Mouse (Mus musculus) heart, postnatal 25 days (tissue): ENCODE data around the gene Cfap97d1. TPM values are rescaled to one million over a fixed set of nuclear protein-coding genes. Genes with fewer than 3 reads are reported as not detected.

Source experiments
- DNase-seq: peaks from one replicate; pipeline ENCODE4 v3.0.0; 2022; ENCODE audit warnings: low spot score
- intact Hi-C: fragments of 180-260 bp; cut with DNase I; formaldehyde crosslinking; loops from one replicate; pipeline ENCODE4 v1.15.1; 2025
- total RNA-seq, 2 experiments: library from RNA; stranded (reverse); gene quantifications; 2 replicates each; pipeline ENCODE4 v1.2.3; 2021

Gene Cfap97d1
- total RNA-seq, 2 experiments from 2014 or later: not detected

GRCm38 (mm10) chr11:102006271-102006670 is 22.2 kb downstream of the Cfap97d1 start:
- DNase-seq: no peak
- intact Hi-C loops: no loop called here

- intact Hi-C loops: no loop called here
- no peak for DNase-seq
Measured at GRCm38 (mm10) chr11:102006688-102007087, 22.6 kb downstream of the Cfap97d1 start.

DNA sequence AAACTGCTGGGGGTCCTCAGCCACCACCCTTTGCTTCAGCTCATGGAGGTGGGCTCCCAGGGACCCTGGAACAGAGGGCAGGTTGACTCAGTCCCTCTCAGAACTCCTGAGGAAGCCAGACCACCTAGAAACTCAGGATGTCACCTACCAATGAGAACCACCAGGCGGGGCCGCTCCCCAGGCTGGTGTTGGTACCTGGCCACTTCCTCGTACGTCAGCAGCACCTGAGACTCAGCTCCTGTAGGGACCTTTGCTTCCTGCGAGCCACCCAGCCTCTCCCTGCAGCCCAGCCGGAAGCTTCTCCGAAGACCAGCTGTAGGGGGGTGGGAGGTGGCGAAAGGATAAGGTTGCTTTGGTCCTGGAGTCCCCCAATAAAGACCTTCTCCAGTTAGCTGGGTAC is 24.3 kb downstream of the Cfap97d1 start:
- no peak for DNase-seq

DNA sequence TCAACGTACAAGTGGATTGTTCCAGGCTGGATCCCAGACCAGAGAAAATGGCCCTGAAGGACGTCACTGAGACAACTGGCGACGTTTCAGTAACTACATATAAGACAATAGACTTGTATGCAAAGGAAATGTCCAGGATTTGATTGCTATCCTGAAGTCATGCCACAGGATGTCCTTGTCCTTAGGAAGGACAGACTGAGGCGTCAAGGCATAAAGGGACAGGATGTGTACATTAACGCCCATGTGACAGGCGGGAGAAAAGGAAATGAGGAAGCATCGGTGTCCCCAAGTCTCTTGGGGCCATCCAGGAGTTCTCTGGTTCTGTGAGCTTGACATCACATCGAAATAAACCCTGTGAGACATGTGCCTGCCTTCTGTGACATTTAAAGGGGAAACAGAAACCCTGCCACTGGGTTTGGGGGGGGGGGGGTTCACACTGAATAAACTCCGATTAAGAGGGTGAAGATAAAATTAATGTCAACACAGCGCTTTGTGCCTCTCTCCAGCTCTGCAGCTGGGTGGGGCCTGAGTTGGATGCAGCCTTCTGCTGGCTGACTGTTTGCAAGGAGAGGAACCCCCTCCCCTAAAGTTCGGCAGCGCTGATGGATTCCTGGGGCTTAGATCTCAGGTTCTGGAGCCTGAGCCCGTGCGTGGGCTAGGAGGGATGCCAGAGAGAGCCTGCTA is 25.0 kb downstream of the Cfap97d1 start:
- intact Hi-C loops: no loop called here
- DNase-seq: no peak

More for the DNA sequence above, 24.3 kb downstream of the Cfap97d1 start:
- intact Hi-C loops: no loop called here

GRCm38 (mm10) chr11:102010140-102010539 is 26.1 kb downstream of the Cfap97d1 start:
- no peak for DNase-seq

DNA sequence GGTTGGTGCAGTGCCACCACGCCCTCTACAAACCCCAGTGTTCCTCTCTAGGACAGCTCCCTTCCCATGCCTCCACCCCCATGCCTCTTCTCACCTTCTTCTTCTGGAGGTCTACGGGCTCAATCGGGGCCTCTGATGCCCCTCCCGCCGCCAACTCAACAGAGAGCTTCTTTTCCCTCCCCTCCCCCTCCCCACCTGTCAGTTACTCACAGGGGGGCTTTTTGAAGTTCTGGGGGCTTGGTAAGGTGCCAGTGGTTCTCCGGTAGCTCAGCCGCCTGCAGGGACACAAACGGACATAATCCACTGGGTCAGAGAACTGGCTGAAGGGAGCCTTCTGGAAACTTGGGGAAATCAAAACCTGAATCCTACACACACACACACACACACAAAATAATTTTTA is 27.4 kb downstream of the Cfap97d1 start:
- intact Hi-C loops: no loop called here

More at GRCm38 (mm10) chr11:102010140-102010539, 26.1 kb downstream of the Cfap97d1 start:
- intact Hi-C loops: no loop called here

GRCm38 (mm10) chr11:102013201-102013600 is 29.1 kb downstream of the Cfap97d1 start:
- no peak for DNase-seq
- intact Hi-C loops: no loop called here

More for the DNA sequence above, 27.4 kb downstream of the Cfap97d1 start:
- no peak for DNase-seq

GRCm38 (mm10) chr11:102015472-102015871 is 31.4 kb downstream of the Cfap97d1 start:
- intact Hi-C loops: no loop called here
- no peak for DNase-seq

DNA sequence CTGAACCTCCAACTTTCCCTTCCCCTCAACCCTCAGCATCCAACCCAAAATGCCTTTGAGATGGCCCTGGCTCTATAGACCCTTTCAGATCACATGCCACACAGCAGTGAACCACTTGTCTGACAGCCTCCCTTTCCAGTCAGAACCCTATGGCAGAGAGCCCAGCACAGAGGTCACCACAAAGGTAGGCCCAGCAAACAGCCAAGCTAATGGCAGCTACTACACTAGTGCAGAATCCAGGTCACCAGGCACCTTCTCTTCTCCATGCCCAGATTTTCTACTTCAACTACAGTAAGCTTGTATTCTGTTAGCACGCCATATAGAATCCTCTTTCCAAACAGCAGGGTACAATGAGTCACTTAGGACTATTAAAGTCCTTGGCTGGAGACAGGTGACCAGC is 32.1 kb downstream of the Cfap97d1 start:
- intact Hi-C loops: no loop called here
- no peak for DNase-seq

- DNase-seq: no peak
- intact Hi-C loops: no loop called here
Measured at GRCm38 (mm10) chr11:102019736-102020135, 35.7 kb downstream of the Cfap97d1 start.

DNA sequence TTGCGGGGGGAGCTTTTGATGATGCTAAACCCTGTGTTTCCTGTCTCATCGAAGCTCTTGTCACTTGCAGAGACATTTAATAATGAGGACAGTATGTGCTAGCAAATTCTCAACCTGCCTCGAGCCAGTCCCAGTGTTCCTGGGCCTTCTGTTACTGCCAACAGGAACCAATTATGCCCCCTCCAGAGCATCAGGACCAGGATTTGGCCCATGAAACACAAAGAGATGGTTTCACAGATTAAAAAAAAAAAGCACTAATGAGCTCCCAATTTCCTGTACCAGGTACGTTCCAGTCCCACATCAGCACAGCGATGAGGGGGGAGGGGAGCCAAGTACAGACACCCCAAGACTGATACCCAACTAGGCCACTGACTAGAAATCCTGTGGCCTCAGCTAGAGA is 37.1 kb downstream of the Cfap97d1 start:
- DNase-seq: no peak
- intact Hi-C loops: no loop called here

DNA sequence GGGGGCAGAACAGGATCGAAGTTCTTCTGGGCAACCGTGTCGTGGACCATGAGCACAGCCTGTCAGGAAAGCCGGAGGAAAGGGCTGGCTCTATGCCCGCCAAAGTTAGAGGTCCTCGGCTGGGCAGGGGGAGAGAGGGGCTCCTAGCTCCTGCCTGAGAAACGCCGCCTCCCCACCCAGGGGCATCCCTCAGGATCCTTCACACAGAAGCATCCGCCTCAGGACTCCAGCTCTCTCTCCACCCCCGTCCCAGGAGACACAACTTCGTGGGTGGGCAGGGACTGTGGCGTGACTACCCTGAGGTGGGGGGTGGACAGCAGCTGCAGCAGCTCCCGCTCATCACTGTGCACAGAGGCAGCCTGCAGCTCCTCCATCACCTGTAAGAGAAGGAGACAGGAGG is 39.3 kb downstream of the Cfap97d1 start:
- intact Hi-C loops: no loop called here
- DNase-seq: no peak

DNA sequence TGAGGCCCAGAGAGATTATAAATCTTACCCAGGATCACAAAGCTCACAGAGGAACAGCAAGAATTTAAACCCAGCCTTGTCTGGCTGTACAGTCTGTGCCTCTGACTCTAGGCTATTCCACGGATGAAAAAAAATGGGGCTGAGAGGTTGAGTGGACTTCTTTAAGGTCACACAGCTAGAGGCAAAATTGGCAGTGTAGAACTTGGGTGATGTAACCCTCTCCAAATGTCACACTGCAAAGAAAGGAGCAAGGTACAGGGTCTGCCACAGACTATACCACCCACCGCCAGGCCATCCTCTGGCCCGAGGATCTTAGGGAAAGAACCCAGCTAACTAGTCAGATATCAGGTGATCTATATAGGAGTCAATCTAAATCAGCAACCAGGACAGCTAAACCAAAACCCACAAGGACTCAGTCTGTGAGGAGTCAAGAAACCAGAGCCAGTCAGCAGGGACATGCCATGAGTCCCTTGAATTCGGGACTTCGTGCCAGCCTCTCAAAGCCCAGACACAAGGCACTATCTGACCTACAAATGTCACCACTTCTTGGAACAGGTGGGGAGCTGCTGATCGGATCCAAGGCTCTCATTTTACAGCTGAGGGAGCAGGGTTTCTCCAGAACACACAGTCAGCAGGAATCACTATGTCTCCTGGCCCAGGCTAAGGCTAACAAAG is 40.1 kb downstream of the Cfap97d1 start:
- intact Hi-C loops: no loop called here
- DNase-seq: no peak

GRCm38 (mm10) chr11:102024875-102025274 is 40.8 kb downstream of the Cfap97d1 start:
- intact Hi-C loops: no loop called here
- no peak for DNase-seq

GRCm38 (mm10) chr11:102025354-102025753 is 41.3 kb downstream of the Cfap97d1 start:
- no peak for DNase-seq
- intact Hi-C loops: no loop called here

DNA sequence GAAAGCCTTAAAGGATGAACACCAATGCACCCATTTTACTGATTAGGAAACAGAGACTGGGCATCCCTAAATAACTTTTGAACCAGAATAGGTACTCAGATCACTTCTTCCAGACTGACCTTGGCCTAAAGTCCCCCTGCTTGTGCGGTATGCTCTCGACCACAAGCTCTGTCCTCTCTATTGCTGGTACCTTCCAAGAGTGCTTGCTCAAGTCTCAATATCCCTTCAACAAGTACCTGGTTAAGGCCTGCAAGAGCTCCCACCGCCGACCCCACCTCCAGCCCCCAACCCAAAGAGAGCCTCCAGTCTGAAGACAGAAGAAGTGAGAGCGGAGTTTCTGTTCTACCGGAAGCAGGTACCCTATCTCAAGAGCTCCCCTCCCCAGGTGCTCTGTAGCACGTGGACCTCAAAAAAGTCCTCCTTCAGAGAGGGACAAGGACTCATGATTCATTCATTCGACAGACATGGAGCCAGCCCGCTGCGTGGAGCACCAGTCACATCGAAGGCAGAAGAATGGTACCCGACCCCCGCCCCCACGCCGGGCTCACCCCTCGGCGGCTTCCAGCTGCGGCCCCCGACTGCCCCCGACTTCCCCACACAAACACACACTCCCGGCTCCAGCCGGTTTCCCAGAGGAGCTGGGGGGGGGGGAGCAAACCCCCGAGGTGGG is 42.0 kb downstream of the Cfap97d1 start:
- DNase-seq: no peak
- intact Hi-C loops: no loop called here

GRCm38 (mm10) chr11:102026694-102027360 is 42.7 kb downstream of the Cfap97d1 start:
- intact Hi-C loops: no loop called here
- peak; percentile 44 for DNase-seq

- DNase-seq: no peak
- intact Hi-C loops: no loop called here
Measured at GRCm38 (mm10) chr11:102027361-102028017, 43.4 kb downstream of the Cfap97d1 start.

- intact Hi-C loops: no loop called here
- DNase-seq: no peak
Measured at GRCm38 (mm10) chr11:102028087-102028816, 44.2 kb downstream of the Cfap97d1 start, which contains the start of gene Mpp3. Mpp3 (minus strand) TSS chr11:102028461.
